Mouse (Mus musculus) megakaryocyte, embryonic 14.5 days (primary cell): ENCODE data around the gene Smc3.

Experiments used
- FLI1 ChIP-seq: IDR thresholded peaks from 2 replicates; pipeline ENCODE4 v1.6.1; 2012; ENCODE audit warnings: low read length, inconsistent platforms, mixed read lengths
- GATA1 ChIP-seq: IDR thresholded peaks from 3 replicates; pipeline ENCODE4 v1.6.1; 2012; ENCODE audit warnings: mixed read lengths, low read length, inconsistent platforms, borderline replicate concordance

DNA sequence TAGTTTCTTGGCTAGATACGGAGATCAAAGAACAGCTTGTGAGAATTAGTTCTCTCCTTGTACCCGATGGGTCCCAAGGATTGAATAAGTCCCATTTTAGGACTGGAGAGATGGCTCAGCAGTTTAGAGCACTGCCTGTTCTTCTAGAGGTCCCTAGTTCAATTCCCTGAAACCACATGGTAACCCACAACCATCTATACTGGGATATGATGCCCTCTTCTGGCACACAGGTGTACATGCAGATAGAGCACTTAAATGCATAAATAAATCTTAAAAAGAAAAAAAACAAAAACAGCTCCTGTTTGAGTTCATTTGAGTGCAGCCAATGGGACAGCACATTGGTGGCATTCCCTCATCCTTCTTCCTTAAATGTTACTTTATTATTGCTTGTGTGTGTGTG, 37.8 kb downstream of the Smc3 start:
- TF ChIP-seq FLI1 (no peak), GATA1 (no peak)
